Mouse (Mus musculus): ENCODE data around the gene Gm20388. TPM values are rescaled to one million over a fixed set of nuclear protein-coding genes. Genes with fewer than 3 reads are reported as not detected.

The Gm20388 gene
- total and polyA plus RNA-seq, 2 experiments from 2014 or later: 17.3 TPM; not detected in 1

DNA sequence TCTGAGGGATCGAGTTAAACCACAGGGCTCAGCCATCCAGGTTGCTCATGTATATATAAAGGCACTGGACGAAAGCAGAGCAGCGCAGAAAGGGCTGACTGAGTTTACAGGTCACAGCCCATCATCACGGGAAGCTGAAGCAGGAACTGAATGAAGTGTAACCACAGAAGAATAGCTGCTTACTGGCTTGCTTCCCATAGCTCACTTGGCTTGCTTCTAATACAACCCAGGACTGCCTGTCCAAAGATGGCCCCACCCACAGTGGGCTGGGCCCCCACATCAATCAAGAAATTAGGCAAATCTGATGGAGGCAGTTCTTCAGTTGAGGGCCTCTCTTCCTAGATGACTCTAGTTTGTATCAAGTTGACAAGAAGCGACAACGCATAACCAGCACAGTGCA is 4336.9 kb downstream of the Gm20388 start:
- no peak overlapping the region for H3K9ac ChIP-seq (replicated peaks; ENCODE audit: low read depth, low read length)
- no peaks in the 10 kb centered on the region for H3K27me3 ChIP-seq (ENCODE audit: control insufficient read depth, insufficient read depth, low read length)
- H3K9me3 ChIP-seq (replicated peaks; ENCODE audit: control insufficient read depth, low read length): no peaks in the 10 kb centered on the region
- H3K4me3 ChIP-seq (ENCODE audit: low read depth, low read length): no peak overlapping the region
- TF ChIP-seq CTCF (IDR thresholded peaks at IDR 0.05; ENCODE audit: low read depth) (no peak), EP300 (IDR thresholded peaks at IDR 0.05; ENCODE audit: low read depth) (no peak)
- H3K27ac ChIP-seq (ENCODE audit: low read depth): no peak overlapping the region
- no peak for DNase-seq (ENCODE audit: low spot score)
- 84% methylated on average over 6 of the region's 6 CpGs for WGBS
- no peak for ATAC-seq (ENCODE audit: insufficient read depth, low read depth)
- no peak overlapping the region for H3K4me2 ChIP-seq (ENCODE audit: low read depth, low read length)
- 0 out of 2 replicates have a peak, but pooled peaks cover 7% of the 10 kb centered on the region for H3K36me3 ChIP-seq (replicated peaks; ENCODE audit: control insufficient read depth, insufficient read depth, low read length)
- peaks cover 18% of the 10 kb centered on the region for H3K4me1 ChIP-seq (ENCODE audit: control insufficient read depth, insufficient read depth)

DNA sequence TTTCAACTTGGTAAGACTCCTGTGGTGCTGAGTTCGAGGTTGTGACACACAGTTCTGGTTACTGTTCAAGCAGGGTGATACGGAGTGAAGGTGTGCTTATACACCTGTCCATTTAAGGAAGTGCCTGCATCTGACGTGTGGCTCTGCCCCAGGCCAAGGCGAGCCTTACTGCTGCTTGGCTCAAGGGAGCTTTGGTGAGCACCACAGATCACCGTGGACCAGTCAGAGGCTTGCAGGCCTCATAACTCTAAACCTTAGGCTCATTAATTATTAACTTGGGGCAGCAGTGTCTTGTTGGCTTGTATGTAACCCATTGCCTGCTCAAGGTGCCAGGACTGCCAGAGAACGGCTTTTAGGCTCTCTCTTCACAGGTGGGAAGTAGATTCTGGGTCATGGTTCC is 4338.0 kb downstream of the Gm20388 start:
- no peaks in the 10 kb centered on the region for H3K27me3 ChIP-seq (ENCODE audit: control insufficient read depth, insufficient read depth, low read length)
- H3K4me3 ChIP-seq (ENCODE audit: low read depth, low read length): no peak overlapping the region
- H3K27ac ChIP-seq (ENCODE audit: low read depth): no peak overlapping the region
- H3K36me3 ChIP-seq (replicated peaks; ENCODE audit: control insufficient read depth, insufficient read depth, low read length): 0 out of 2 replicates have a peak, but pooled peaks cover 6% of the 10 kb centered on the region
- TF ChIP-seq EP300 (IDR thresholded peaks at IDR 0.05; ENCODE audit: low read depth): no peak
- no peak for TF ChIP-seq CTCF (IDR thresholded peaks at IDR 0.05; ENCODE audit: low read depth)
- no peak for ATAC-seq (ENCODE audit: insufficient read depth, low read depth)
- WGBS: 88% methylated on average over 6 of the region's 6 CpGs
- H3K9ac ChIP-seq (replicated peaks; ENCODE audit: low read depth, low read length): no peak overlapping the region
- H3K4me1 ChIP-seq (ENCODE audit: control insufficient read depth, insufficient read depth): peaks cover 18% of the 10 kb centered on the region
- no peak for DNase-seq (ENCODE audit: low spot score)
- H3K9me3 ChIP-seq (replicated peaks; ENCODE audit: control insufficient read depth, low read length): no peaks in the 10 kb centered on the region
- H3K4me2 ChIP-seq (ENCODE audit: low read depth, low read length): no peak overlapping the region

DNA sequence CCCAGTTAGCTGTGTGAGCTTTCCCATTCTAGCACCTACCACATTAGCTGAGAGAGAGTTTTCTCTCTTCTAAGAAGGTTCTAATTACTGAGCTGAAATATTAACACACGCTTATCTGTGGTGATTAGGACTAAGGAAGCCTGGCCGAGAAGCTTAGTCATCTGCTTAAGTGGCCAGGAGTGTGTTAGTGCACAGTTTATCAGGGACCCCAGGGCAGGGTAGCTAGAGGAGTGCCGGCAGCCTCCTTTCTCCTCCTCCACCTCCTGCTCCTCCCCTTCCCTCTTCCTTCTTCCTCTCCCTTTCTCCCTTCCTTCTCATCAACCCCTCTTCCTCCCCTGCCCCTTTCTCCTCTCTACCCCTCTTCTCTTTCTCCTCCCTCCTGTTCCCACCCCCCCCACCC is 4339.6 kb downstream of the Gm20388 start:
- no peak overlapping the region for H3K4me2 ChIP-seq (ENCODE audit: low read depth, low read length)
- TF ChIP-seq CTCF (IDR thresholded peaks at IDR 0.05; ENCODE audit: low read depth) (no peak), EP300 (IDR thresholded peaks at IDR 0.05; ENCODE audit: low read depth) (no peak)
- DNase-seq (ENCODE audit: low spot score) (no peak), ATAC-seq (ENCODE audit: insufficient read depth, low read depth) (no peak)
- H3K4me1 ChIP-seq (ENCODE audit: control insufficient read depth, insufficient read depth): peaks cover 18% of the 10 kb centered on the region
- H3K36me3 ChIP-seq (replicated peaks; ENCODE audit: control insufficient read depth, insufficient read depth, low read length): 0 out of 2 replicates have a peak, but pooled peaks cover 4% of the 10 kb centered on the region
- 12% methylated on average over 3 of the region's 3 CpGs for WGBS
- H3K9me3 ChIP-seq (replicated peaks; ENCODE audit: control insufficient read depth, low read length): no peaks in the 10 kb centered on the region
- no peak overlapping the region for H3K4me3 ChIP-seq (ENCODE audit: low read depth, low read length)
- H3K9ac ChIP-seq (replicated peaks; ENCODE audit: low read depth, low read length): no peak overlapping the region
- H3K27ac ChIP-seq (ENCODE audit: low read depth): no peak overlapping the region
- no peaks in the 10 kb centered on the region for H3K27me3 ChIP-seq (ENCODE audit: control insufficient read depth, insufficient read depth, low read length)

DNA sequence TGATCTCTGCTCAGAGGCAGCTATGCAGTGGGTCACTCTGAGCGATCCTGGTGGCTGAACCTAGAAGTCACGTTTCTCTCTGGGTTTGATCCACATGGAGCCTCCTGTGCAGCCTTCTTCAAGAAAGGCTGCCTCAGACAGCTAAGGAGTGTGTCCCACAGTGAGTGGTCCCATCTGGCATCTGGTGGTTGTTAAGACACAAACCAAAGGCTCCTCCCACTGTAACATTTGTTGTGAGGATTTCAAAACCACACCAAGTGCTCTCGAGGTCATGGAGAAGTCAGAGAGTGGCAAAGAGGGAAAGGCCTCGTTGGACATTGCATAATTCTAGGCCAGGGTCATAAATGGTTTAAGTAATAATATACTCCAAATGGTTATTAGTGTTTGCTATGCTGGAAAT is 4340.1 kb downstream of the Gm20388 start:
- H3K4me1 ChIP-seq (ENCODE audit: control insufficient read depth, insufficient read depth): peaks cover 20% of the 10 kb centered on the region
- no peak for DNase-seq (ENCODE audit: low spot score)
- 47% methylated on average over 4 of the region's 4 CpGs for WGBS

DNA sequence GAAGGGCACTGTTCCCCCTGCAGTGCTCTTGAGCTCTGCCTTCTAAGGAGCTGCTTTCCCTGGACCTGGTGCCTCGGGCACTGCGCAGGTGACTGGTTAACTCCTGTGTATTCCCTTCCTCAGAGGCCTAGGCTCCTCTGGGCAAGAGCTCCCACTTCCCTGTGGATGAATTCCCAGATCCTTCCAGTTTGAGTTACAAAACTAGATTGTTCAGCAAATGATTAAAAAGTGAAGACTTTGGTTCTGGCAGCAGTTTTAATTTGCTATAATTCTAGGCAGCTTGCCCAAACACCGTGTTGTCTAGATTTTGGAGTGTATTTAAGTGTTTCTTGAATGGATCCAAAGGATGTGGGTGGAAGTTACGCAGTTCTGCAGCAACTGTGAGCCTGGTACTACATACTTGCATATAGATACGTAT is 4341.9 kb downstream of the Gm20388 start:
- no peaks in the 10 kb centered on the region for H3K9me3 ChIP-seq (replicated peaks; ENCODE audit: control insufficient read depth, low read length)
- DNase-seq (ENCODE audit: low spot score) (no peak), ATAC-seq (ENCODE audit: insufficient read depth, low read depth) (no peak)
- 82% methylated on average over 5 of the region's 5 CpGs for WGBS
- peaks cover 32% of the 10 kb centered on the region for H3K4me1 ChIP-seq (ENCODE audit: control insufficient read depth, insufficient read depth)
- H3K4me3 ChIP-seq (ENCODE audit: low read depth, low read length): no peak overlapping the region
- H3K4me2 ChIP-seq (ENCODE audit: low read depth, low read length): no peak overlapping the region
- no peak overlapping the region for H3K27ac ChIP-seq (ENCODE audit: low read depth)
- H3K27me3 ChIP-seq (ENCODE audit: control insufficient read depth, insufficient read depth, low read length): no peaks in the 10 kb centered on the region
- no peak overlapping the region for H3K9ac ChIP-seq (replicated peaks; ENCODE audit: low read depth, low read length)
- no peaks in the 10 kb centered on the region for H3K36me3 ChIP-seq (replicated peaks; ENCODE audit: control insufficient read depth, insufficient read depth, low read length)
- no peak for TF ChIP-seq CTCF (IDR thresholded peaks at IDR 0.05; ENCODE audit: low read depth)

More for the DNA sequence above, 4340.1 kb downstream of the Gm20388 start:
- no peak overlapping the region for H3K27ac ChIP-seq (ENCODE audit: low read depth)
- ATAC-seq (ENCODE audit: insufficient read depth, low read depth): no peak
- no peak overlapping the region for H3K4me2 ChIP-seq (ENCODE audit: low read depth, low read length)
- no peak overlapping the region for H3K9ac ChIP-seq (replicated peaks; ENCODE audit: low read depth, low read length)
- no peaks in the 10 kb centered on the region for H3K27me3 ChIP-seq (ENCODE audit: control insufficient read depth, insufficient read depth, low read length)
- TF ChIP-seq CTCF (IDR thresholded peaks at IDR 0.05; ENCODE audit: low read depth) (no peak), EP300 (IDR thresholded peaks at IDR 0.05; ENCODE audit: low read depth) (no peak)
- no peak overlapping the region for H3K4me3 ChIP-seq (ENCODE audit: low read depth, low read length)
- H3K36me3 ChIP-seq (replicated peaks; ENCODE audit: control insufficient read depth, insufficient read depth, low read length): 0 out of 2 replicates have a peak, but pooled peaks cover 4% of the 10 kb centered on the region
- no peaks in the 10 kb centered on the region for H3K9me3 ChIP-seq (replicated peaks; ENCODE audit: control insufficient read depth, low read length)

DNA sequence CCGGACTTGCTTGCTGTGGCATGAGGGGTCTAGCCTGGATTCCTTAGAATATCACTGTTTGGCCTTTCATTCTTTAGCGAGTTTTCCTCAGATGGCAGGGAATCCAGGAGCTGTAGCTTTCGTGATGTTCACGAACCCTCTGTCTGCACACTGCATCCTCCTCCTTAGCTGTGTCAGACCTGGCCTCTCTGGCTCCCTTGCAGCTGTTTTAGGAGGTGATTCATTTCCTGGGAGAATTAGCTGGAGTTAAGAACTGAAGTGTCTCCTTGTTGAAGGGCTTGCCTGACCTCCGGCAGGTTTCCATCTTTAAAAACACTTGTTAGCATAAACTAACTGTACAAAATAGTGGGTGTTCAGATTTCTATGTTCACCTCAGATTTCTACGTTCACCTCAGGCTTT is 4343.3 kb downstream of the Gm20388 start:
- no peak overlapping the region for H3K9ac ChIP-seq (replicated peaks; ENCODE audit: low read depth, low read length)
- H3K27me3 ChIP-seq (ENCODE audit: control insufficient read depth, insufficient read depth, low read length): no peaks in the 10 kb centered on the region
- peaks cover 46% of the 10 kb centered on the region for H3K4me1 ChIP-seq (ENCODE audit: control insufficient read depth, insufficient read depth)
- TF ChIP-seq EP300 (IDR thresholded peaks at IDR 0.05; ENCODE audit: low read depth) (no peak), CTCF (IDR thresholded peaks at IDR 0.05; ENCODE audit: low read depth) (no peak)
- ATAC-seq (ENCODE audit: insufficient read depth, low read depth): no peak
- no peaks in the 10 kb centered on the region for H3K9me3 ChIP-seq (replicated peaks; ENCODE audit: control insufficient read depth, low read length)
- no peaks in the 10 kb centered on the region for H3K36me3 ChIP-seq (replicated peaks; ENCODE audit: control insufficient read depth, insufficient read depth, low read length)
- H3K4me2 ChIP-seq (ENCODE audit: low read depth, low read length): no peak overlapping the region
- no peak overlapping the region for H3K27ac ChIP-seq (ENCODE audit: low read depth)
- WGBS: 89% methylated on average over 6 of the region's 6 CpGs
- no peak overlapping the region for H3K4me3 ChIP-seq (ENCODE audit: low read depth, low read length)
- no peak for DNase-seq (ENCODE audit: low spot score)
